Comparison of ENCODE assay signal across 22 mouse cellular contexts in the genomic region with DNA sequence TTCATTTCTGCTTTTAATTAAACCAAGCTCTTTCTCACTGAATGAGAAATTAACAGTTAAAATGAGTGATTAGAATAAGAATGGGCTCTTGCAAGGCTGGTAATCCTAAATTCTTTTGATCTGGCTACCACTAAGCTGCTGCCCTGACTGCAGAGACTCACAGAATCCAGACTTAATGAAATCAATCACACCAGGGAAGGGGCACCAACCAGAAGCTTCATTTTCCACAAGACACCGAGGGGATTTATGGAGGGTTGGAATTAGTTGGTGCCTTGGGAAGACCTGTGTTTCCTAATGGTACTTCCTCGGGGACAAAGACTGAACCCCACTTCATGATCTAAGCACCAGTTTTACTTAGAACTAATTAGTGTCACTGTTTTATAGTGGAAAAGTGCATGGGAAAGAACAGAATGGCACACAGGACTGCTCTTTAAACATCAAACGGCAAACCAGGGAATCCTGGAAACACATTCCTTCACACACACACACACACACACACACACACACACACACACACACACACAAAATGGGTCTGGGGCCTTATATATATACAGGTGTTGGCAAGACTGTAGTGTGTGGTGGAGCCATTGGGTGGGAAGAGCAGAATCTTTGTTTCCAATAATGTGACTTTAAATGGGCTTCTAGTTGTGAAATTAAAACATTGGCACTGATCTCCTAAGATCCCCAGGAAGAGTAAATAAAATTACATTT. TPM values are rescaled to one million over a fixed set of nuclear protein-coding genes. Genes with fewer than 3 reads are reported as not detected.
A peak's percentile ranks its signal among the peaks of the same experiment; 100 is the strongest.
DNase-seq lines count a peak whose midpoint lies in the region; ATAC-seq and TF ChIP-seq lines count a peak whose summit lies in the region.
"Had no signal": no experiment of that assay in that cellular context is flagged by ENCODE, and none has a peak within 500 bp of the region (broad histone marks: within the 10 kb centered on the region; RNA-seq: fewer than 3 reads in every experiment).

No protein-coding gene starts in this region.

- no peak overlapping the region for H3K4me2 ChIP-seq in forebrain, embryonic 16.5 days (ENCODE audit: low read length)
- no peak overlapping the region for H3K4me2 ChIP-seq in midbrain, embryonic 13.5 days (replicated peaks)
- H3K4me2 ChIP-seq in hindbrain, embryonic 11.5 days (replicated peaks; ENCODE audit: low read depth, low read length), result no peak overlapping the region
- H3K4me2 ChIP-seq: embryonic facial prominence, embryonic 15.5 days; hindbrain, embryonic 14.5 days; liver, embryonic 12.5 days had no signal

- no peak overlapping the region for H3K4me3 ChIP-seq in forebrain, embryonic 16.5 days (replicated peaks; ENCODE audit: low read length)
- no peak overlapping the region for H3K4me3 ChIP-seq in midbrain, embryonic 13.5 days (replicated peaks)
- H3K4me3 ChIP-seq in hindbrain, embryonic 11.5 days (ENCODE audit: low read depth, low read length), result no peak overlapping the region
- H3K4me3 ChIP-seq: embryonic facial prominence, embryonic 15.5 days; liver, embryonic 12.5 days had no signal

- ATAC-seq in forebrain, embryonic 16.5 days, result peak; percentile 86
- ATAC-seq in midbrain, embryonic 13.5 days, result peak; percentile 93
- ATAC-seq in hindbrain, embryonic 11.5 days (ENCODE audit: low FRiP score), result no peak
- ATAC-seq: liver, embryonic 12.5 days had no signal

- peak; percentile 15 for DNase-seq in embryo, embryonic 10.5 days (ENCODE audit: low spot score)
- DNase-seq in embryo, embryonic 11 days, result no peak
- DNase-seq in brain, embryonic 14.5 days (ENCODE audit: low read depth), result peak; percentile 88
- no peak for DNase-seq in hindbrain, embryonic 11.5 days (ENCODE audit: low spot score)
- DNase-seq in left cerebral cortex, postnatal 4 days, result no peak
- DNase-seq in gastrocnemius, postnatal 25 days, result no peak
- DNase-seq: adrenal gland, adult 2 months; cerebellum, adult 11 months; cerebellum, postnatal 10 days; heart, postnatal 10 days; kidney, adult 8-10 months; kidney, postnatal 36 days; lung, adult 2 months; right cerebral cortex, adult 18-20 months; thymus, postnatal 25 days had no signal

- no peak for TF ChIP-seq POLR2A in brain, embryonic 14.5 days (IDR thresholded peaks at IDR 0.05; ENCODE audit: borderline replicate concordance, extremely low read depth, insufficient read depth, insufficient read length, poor library complexity, severe bottlenecking)

- no peaks in the 10 kb centered on the region for H3K9me3 ChIP-seq in forebrain, embryonic 16.5 days (ENCODE audit: control insufficient read depth, low read length)
- no peaks in the 10 kb centered on the region for H3K9me3 ChIP-seq in midbrain, embryonic 13.5 days
- no peaks in the 10 kb centered on the region for H3K9me3 ChIP-seq in hindbrain, embryonic 11.5 days (ENCODE audit: control insufficient read depth, low read length)
- H3K9me3 ChIP-seq: embryonic facial prominence, embryonic 15.5 days; liver, embryonic 12.5 days had no signal

- no peaks in the 10 kb centered on the region for H3K4me1 ChIP-seq in forebrain, embryonic 16.5 days (replicated peaks; ENCODE audit: control insufficient read depth, insufficient read depth, low read length)
- peaks cover 23% of the 10 kb centered on the region for H3K4me1 ChIP-seq in midbrain, embryonic 13.5 days (replicated peaks)
- H3K4me1 ChIP-seq in hindbrain, embryonic 11.5 days (replicated peaks; ENCODE audit: control insufficient read depth, insufficient read depth, low read length), result no peaks in the 10 kb centered on the region
- H3K4me1 ChIP-seq: embryonic facial prominence, embryonic 15.5 days; liver, embryonic 12.5 days had no signal

- no peaks in the 10 kb centered on the region for H3K36me3 ChIP-seq in forebrain, embryonic 16.5 days (ENCODE audit: control insufficient read depth, insufficient read depth)
- H3K36me3 ChIP-seq in midbrain, embryonic 13.5 days, result no peaks in the 10 kb centered on the region
- no peaks in the 10 kb centered on the region for H3K36me3 ChIP-seq in hindbrain, embryonic 11.5 days (ENCODE audit: control insufficient read depth, insufficient read depth, low read length)
- H3K36me3 ChIP-seq: embryonic facial prominence, embryonic 15.5 days; liver, embryonic 12.5 days had no signal

- H3K9ac ChIP-seq in forebrain, embryonic 16.5 days (replicated peaks; ENCODE audit: low read depth, low read length), result no peak overlapping the region
- no peak overlapping the region for H3K9ac ChIP-seq in midbrain, embryonic 13.5 days (replicated peaks)
- H3K9ac ChIP-seq in hindbrain, embryonic 11.5 days (ENCODE audit: low read depth, low read length), result no peak overlapping the region
- H3K9ac ChIP-seq: embryonic facial prominence, embryonic 15.5 days; hindbrain, embryonic 14.5 days; liver, embryonic 12.5 days had no signal

- H3K27me3 ChIP-seq in forebrain, embryonic 16.5 days (replicated peaks; ENCODE audit: control insufficient read depth, insufficient read depth, low read length), result no peaks in the 10 kb centered on the region
- no peaks in the 10 kb centered on the region for H3K27me3 ChIP-seq in midbrain, embryonic 13.5 days
- no peaks in the 10 kb centered on the region for H3K27me3 ChIP-seq in hindbrain, embryonic 11.5 days (ENCODE audit: control insufficient read depth, insufficient read depth, low read length)
- H3K27me3 ChIP-seq: embryonic facial prominence, embryonic 15.5 days; liver, embryonic 12.5 days had no signal

- no peak overlapping the region for H3K27ac ChIP-seq in forebrain, embryonic 16.5 days (ENCODE audit: low read length)
- peak overlapping the region; percentile 66 for H3K27ac ChIP-seq in midbrain, embryonic 13.5 days
- no peak overlapping the region for H3K27ac ChIP-seq in hindbrain, embryonic 11.5 days (ENCODE audit: low read depth, low read length)
- H3K27ac ChIP-seq: embryonic facial prominence, embryonic 15.5 days; hindbrain, embryonic 14.5 days; liver, embryonic 12.5 days; macrophage had no signal

- intact Hi-C loops in left cerebral cortex, postnatal 4 days (cut with DNase I), result no loop called here

- TF ChIP-seq CTCF in brain, embryonic 14.5 days (IDR thresholded peaks at IDR 0.05; ENCODE audit: borderline replicate concordance, extremely low read depth, insufficient read depth, insufficient read length), result no peak

- 1% methylated on average over 3 of the region's 3 CpGs for WGBS in forebrain, embryonic 16.5 days
- 6% methylated on average over 3 of the region's 3 CpGs for WGBS in midbrain, embryonic 13.5 days
- 52% methylated on average over 3 of the region's 3 CpGs for WGBS in hindbrain, embryonic 11.5 days

RNA-seq across cellular contexts. Expression of a gene that starts 18.5 kb away (rescaled TPM):
- 1.9 and 2.1 TPM in 2 replicates for polyA plus RNA-seq in brain, embryonic 14.5 days (2012; rRNA removed)
- 0.65 and 0.77 TPM in 2 replicates for polyA plus RNA-seq in forebrain, embryonic 16.5 days (2015; fragmentation: Nextera tagmentation; extraction: Ambion mirVana)
- 0.27 and 0.70 TPM in 2 replicates for polyA plus RNA-seq in midbrain, embryonic 13.5 days (2015; fragmentation: Nextera tagmentation; extraction: Ambion mirVana)
- polyA plus RNA-seq in hindbrain, embryonic 11.5 days (2014; fragmentation: Nextera tagmentation; extraction: Ambion mirVana), result 0.13 and 0.66 TPM in 2 replicates
- under 1 TPM; 0.42 to 0.72 TPM for total RNA-seq in left cerebral cortex, postnatal 4 days (2021)
- total RNA-seq in gastrocnemius, postnatal 25 days (2021), result 1 to 10 TPM; 2.9 to 3.3 TPM
- total RNA-seq: monocyte, adult 5-6 weeks had no signal
- polyA plus RNA-seq: liver, embryonic 12.5 days had no signal

Comparison
In these comparisons a context has a peak if more than half of its experiments do, and no peak if none do; other contexts are left out.
1. DNase-seq: peak in embryo, embryonic 10.5 days (single experiment) and brain, embryonic 14.5 days (single experiment); none in embryo, embryonic 11 days (single experiment), hindbrain, embryonic 11.5 days (single experiment), left cerebral cortex, postnatal 4 days (single experiment) and gastrocnemius, postnatal 25 days (single experiment).